Mouse (Mus musculus) liver, embryonic 14.5 days (tissue): ENCODE results near the gene C730034F03Rik. TPM values are rescaled to one million over a fixed set of nuclear protein-coding genes. Genes with fewer than 3 reads are reported as not detected.

ENCODE experiments used
- ATAC-seq: fragments of 200-750 bp; cut with Nextera tagmentation; 2 replicates; pipeline ENCODE4 v1.8.0; 2017; ENCODE audit warnings: moderate number of reproducible peaks, mild to moderate bottlenecking, moderate library complexity; ENCODE audit not compliant: insufficient read depth
- DNase-seq, 3 experiments: peaks; one replicate each; pipeline ENCODE4 v3.0.0-alpha.2; 2012 to 2013; ENCODE audit warnings: low read depth in 3 of 3, low spot score in 3 of 3
- H3K27ac ChIP-seq: fragments of 300-500 bp; sonication (generic); 2 replicates; pipeline ENCODE4 v1.5.1; 2014; ENCODE audit warnings: moderate library complexity, mild to moderate bottlenecking, control low read depth, inconsistent platforms
- H3K27me3 ChIP-seq: fragments of 300-500 bp; sonication (generic); 2 replicates; pipeline ENCODE4 v1.6.1; 2014; ENCODE audit warnings: mild to moderate bottlenecking, low read length, moderate library complexity; ENCODE audit not compliant: control insufficient read depth, insufficient read depth
- H3K36me3 ChIP-seq: fragments of 300-500 bp; sonication (generic); replicated peaks from 2 replicates; pipeline ENCODE4 v1.6.1; 2014; ENCODE audit warnings: low read depth; ENCODE audit not compliant: control insufficient read depth, insufficient read depth
- H3K4me1 ChIP-seq, 2 experiments: fragments of 200-500 bp in 1 of 2; fragments of 300-500 bp in 1 of 2; sonication (generic) in 1 of 2; replicated peaks; 2 replicates each; pipeline ENCODE4 v1.6.1; 2012 to 2014; ENCODE audit warnings: antibody characterized with exemption in 1 of 2, inconsistent platforms in 1 of 2, low read length in 1 of 2; ENCODE audit not compliant: control insufficient read depth in 2 of 2, insufficient read depth in 2 of 2
- H3K4me2 ChIP-seq: fragments of 300-500 bp; sonication (generic); 2 replicates; pipeline ENCODE4 v1.6.1; 2014; ENCODE audit warnings: low read depth, mild to moderate bottlenecking, control low read depth, moderate library complexity
- H3K4me3 ChIP-seq, 2 experiments: fragments of 200-500 bp in 1 of 2; fragments of 300-500 bp in 1 of 2; sonication (generic) in 1 of 2; 2 replicates each; pipeline ENCODE4 v1.5.1; 2012 to 2014; ENCODE audit warnings: low read depth in 2 of 2, low read length in 2 of 2, mild to moderate bottlenecking in 2 of 2, control low read depth in 1 of 2, inconsistent platforms in 1 of 2, moderate library complexity in 1 of 2; ENCODE audit not compliant: insufficient read depth in 1 of 2
- H3K9ac ChIP-seq: fragments of 300-500 bp; sonication (generic); replicated peaks from 2 replicates; pipeline ENCODE4 v1.6.1; 2014; ENCODE audit warnings: mild to moderate bottlenecking, control low read depth, moderate library complexity
- H3K9me3 ChIP-seq: fragments of 300-500 bp; sonication (generic); 2 replicates; pipeline ENCODE4 v1.6.1; 2016; ENCODE audit warnings: low read length, mixed read lengths; ENCODE audit not compliant: control insufficient read depth
- CTCF ChIP-seq: IDR thresholded peaks from 2 replicates; pipeline ENCODE4 v1.5.1; 2016; ENCODE audit warnings: antibody characterized with exemption, low read depth, control low read depth
- EP300 ChIP-seq: IDR thresholded peaks from 2 replicates; pipeline ENCODE4 v1.6.1; 2016; ENCODE audit warnings: antibody characterized with exemption, low read depth
- WGBS: fragments of 180-500 bp; shearing (Covaris S2); extraction: QIAGEN DNeasy Blood & Tissue Kit; methylation state at CpG from one replicate; pipeline ENCODE4 v1.1.7; 2014; ENCODE audit not compliant: insufficient replicate concordance; 5-methylcytosine and 5-hydroxymethylcytosine counted together
- polyA plus RNA-seq, 2 experiments: library from polyadenylated mRNA; depleted of rRNA in 1 of 2; stranded (reverse) in 1 of 2; unstranded in 1 of 2; fragments of >200 nt; fragmentation: Nextera tagmentation in 1 of 2; extraction: Ambion mirVana in 1 of 2; gene quantifications; 2 replicates each; pipeline versions ENCODE4 v1.2.1 to v1.2.3; 2012 to 2014

Gene C730034F03Rik
- polyA plus RNA-seq (2012; rRNA removed) (0.57 and 0.89 TPM in 2 replicates), polyA plus RNA-seq (2014; fragmentation: Nextera tagmentation; extraction: Ambion mirVana) (0.56 and 0.69 TPM in 2 replicates)

DNA sequence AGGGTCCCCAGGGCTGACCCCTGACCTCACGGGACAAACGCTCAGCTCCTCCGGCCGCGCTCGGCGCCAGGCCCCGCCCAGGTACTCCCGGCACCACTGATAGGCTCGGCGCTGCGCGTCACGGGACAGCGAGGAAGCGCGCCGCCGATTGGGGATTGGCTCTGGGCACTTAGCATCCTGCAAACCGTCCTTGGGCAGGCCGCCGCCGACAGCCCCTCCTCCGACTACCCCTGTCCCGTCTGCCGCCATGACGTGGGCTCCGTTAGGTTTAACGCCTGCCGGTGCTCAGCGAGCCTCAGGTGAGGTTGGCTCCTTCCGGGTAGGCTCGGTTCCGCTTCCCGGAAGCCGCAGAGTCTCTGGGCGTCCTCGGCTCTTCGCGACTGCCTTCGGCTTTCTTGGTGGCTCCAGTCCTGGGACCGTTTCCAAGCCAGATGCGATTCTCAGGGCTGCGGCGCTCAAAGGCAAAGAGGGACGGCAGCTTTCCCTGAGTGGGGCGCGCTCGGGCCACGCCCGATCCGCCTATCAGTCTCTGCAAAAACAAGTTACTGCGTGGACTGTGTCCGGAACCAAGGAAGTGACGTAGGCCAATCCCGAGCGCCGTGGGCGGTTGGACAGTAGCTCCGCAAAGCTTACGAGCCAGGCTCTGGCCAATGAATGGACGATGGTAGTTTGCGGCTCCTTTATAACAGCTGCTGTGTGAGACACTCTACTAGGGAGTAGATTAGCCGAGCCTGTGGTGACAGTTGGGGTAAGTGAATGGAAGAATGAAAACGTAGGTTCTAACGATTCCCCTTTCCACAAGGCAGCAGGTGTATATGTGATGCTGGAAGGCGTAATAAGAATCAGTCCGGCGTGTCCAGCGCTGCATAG is at the start of gene C730034F03Rik, which contains the start of the genes Gm44502 and Chkb:
Gene C730034F03Rik, plus strand, starts transcription at position 238 of the 870 bp plus-strand sequence.
Gene Gm44502, minus strand, starts transcription at position 345 of the 870 bp plus-strand sequence.
Gene Chkb, minus strand, starts transcription at position 557 of the 870 bp plus-strand sequence.
- H3K4me3 ChIP-seq: peak within 1 kb of the TSS; percentile 76 to 84
- no peaks in the 10 kb centered on the region; the same call in 1 of the 2 replicates for H3K36me3 ChIP-seq
- H3K9ac ChIP-seq: peak within 1 kb of the TSS; percentile 96
- peaks cover 3 to 15% of the 10 kb centered on the region in 2 experiments; a peak in 3 of 4 replicates for H3K4me1 ChIP-seq
- ATAC-seq (peak; percentile 91), DNase-seq (peak; percentile 90 to 92 (median 91))
- TF ChIP-seq CTCF: no peak
- TF ChIP-seq EP300: 0 out of 2 replicates have a peak, but pooled peaks have one; percentile 33
- peak within 1 kb of the TSS; percentile 97 for H3K4me2 ChIP-seq
- H3K27ac ChIP-seq: peak within 1 kb of the TSS; percentile 99
- under 1% methylated on average over 70 of the region's 70 CpGs for WGBS
- no peaks in the 10 kb centered on the region for H3K9me3 ChIP-seq
- no peaks in the 10 kb centered on the region for H3K27me3 ChIP-seq

DNA sequence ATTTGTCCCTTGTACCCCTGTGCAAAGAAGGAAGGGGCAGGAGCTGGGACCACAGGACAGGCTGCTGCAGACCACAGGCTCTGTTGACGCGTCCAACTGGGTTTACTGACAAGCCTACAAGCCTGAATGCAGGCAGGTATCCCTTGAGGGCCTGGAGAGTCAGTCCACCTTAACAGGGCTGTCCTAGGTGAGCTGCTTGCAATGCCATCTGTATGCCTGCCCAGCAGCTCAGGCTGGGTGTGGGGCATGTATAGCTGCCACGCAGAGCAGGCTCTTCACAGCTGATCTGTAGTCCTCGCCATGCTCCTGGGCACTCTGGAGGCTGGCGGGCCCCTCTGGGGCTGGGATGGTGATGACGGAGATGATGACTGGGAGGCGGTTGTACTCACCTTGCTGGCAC is 44.8 kb upstream of the C730034F03Rik start, which contains the start of gene Klhdc7b:
Gene Klhdc7b, plus strand, starts transcription at position 301 of the 400 bp plus-strand sequence.
- 70% methylated on average over 7 of the region's 7 CpGs for WGBS
- TF ChIP-seq CTCF (no peak), EP300 (no peak)
- ATAC-seq: no peak

DNA sequence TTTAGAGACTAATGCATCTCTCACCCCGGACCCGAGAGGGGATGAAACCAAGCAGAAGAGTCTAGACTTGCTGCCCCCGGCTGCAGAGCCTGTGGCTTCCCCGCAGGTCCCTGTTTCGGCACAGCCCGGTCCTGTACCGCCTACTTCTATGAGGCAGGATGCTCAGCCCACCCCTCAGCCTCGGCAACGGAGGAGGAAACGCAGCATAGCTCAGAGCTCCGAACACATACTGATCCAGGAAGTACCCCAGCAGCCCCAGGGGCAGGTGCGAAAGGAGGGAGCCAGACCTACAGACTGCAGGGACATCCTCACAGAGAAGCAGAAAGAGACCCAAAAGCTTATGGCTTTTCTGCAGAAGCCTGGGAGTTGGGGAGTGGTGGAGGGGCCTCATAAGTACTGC is 42.3 kb upstream of the C730034F03Rik start:
- 25% methylated on average over 12 of the region's 12 CpGs for WGBS
- no peaks in the 10 kb centered on the region for H3K9me3 ChIP-seq
- no peak overlapping the region for H3K4me3 ChIP-seq
- H3K27me3 ChIP-seq: no peaks in the 10 kb centered on the region; the same call in 1 of the 2 replicates
- TF ChIP-seq CTCF: no peak
- TF ChIP-seq EP300: no peak
- no peaks in the 10 kb centered on the region for H3K4me1 ChIP-seq
- H3K27ac ChIP-seq: no peak overlapping the region
- no peak for ATAC-seq
- no peak overlapping the region for H3K9ac ChIP-seq
- no peak overlapping the region for H3K4me2 ChIP-seq
- no peak for DNase-seq
- no peaks in the 10 kb centered on the region for H3K36me3 ChIP-seq

More for the DNA sequence above, 44.8 kb upstream of the C730034F03Rik start, which contains the start of gene Klhdc7b:
- peaks cover under 1% of the 10 kb centered on the region for H3K27me3 ChIP-seq
- DNase-seq: no peak
- no peak within 1 kb of the TSS for H3K4me3 ChIP-seq
- no peak within 1 kb of the TSS for H3K9ac ChIP-seq
- no peaks in the 10 kb centered on the region for H3K36me3 ChIP-seq
- H3K9me3 ChIP-seq: no peaks in the 10 kb centered on the region
- H3K4me1 ChIP-seq: no peaks in the 10 kb centered on the region
- no peak within 1 kb of the TSS for H3K4me2 ChIP-seq
- no peak within 1 kb of the TSS for H3K27ac ChIP-seq

DNA sequence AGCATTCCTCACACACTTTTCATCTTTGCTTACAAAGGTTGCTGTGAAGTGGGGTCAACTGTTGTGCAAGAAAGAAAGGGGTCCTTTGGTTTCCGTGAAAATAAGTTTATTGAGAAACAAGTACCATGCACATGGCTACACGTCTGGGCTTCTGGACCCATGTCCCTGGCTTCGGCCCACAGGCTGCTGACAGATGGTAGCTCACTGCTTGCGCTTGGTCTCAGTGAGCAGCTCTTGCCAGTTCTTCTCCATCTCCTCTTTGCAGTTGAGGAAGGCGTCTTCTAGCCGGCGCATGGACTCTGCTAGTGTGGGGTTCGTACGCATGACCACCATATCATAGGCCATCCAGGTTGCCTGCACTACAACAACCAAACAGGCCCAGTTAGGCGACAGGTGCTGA is 39.3 kb upstream of the C730034F03Rik start:
- Histone ChIP-seq H3K36me3 (no peaks in the 10 kb centered on the region), H3K4me3 (no peak overlapping the region), H3K27me3 (no peaks in the 10 kb centered on the region), H3K4me1 (no peaks in the 10 kb centered on the region), H3K9ac (no peak overlapping the region), H3K9me3 (no peaks in the 10 kb centered on the region), H3K4me2 (no peak overlapping the region), H3K27ac (no peak overlapping the region)
- WGBS: 73% methylated on average over 10 of the region's 10 CpGs
- TF ChIP-seq EP300: no peak
- TF ChIP-seq CTCF: no peak
- ATAC-seq: no peak
- no peak for DNase-seq

DNA sequence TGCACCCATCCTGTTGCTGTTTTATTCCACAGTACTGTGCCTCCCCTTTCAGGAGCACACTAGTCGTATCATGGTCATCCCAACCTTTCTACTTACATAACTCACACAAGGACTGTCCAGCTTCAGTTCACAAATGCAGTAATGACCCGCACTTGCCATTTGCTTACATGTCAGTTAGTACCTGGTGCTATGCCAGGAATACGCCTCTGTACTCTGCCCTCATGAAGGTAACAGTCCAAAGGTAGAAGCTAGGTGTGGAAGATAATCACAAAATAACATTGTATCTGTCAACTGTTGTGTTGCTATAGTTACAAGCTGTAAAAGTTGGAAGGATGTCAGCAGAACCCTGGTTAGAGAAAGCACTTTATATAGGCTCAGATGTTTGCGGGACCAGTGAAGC is 32.5 kb upstream of the C730034F03Rik start:
- H3K9me3 ChIP-seq: no peaks in the 10 kb centered on the region
- H3K36me3 ChIP-seq: no peaks in the 10 kb centered on the region
- no peak for TF ChIP-seq CTCF
- no peak for TF ChIP-seq EP300
- H3K27ac ChIP-seq: no peak overlapping the region
- H3K9ac ChIP-seq: no peak overlapping the region
- 66% methylated on average over 4 of the region's 4 CpGs for WGBS
- no peak overlapping the region for H3K4me2 ChIP-seq
- no peak for ATAC-seq
- H3K4me3 ChIP-seq: no peak overlapping the region
- peaks cover 0 to 5% of the 10 kb centered on the region in 2 experiments; a peak in 1 of 4 replicates for H3K4me1 ChIP-seq
- no peak for DNase-seq
- no peaks in the 10 kb centered on the region for H3K27me3 ChIP-seq
